Mouse (Mus musculus): ENCODE data around the gene Dpp6.

GRCm38 (mm10) chr5:27076046-27076445, 259.0 kb downstream of the Dpp6 start:
- no peak for TF ChIP-seq MAX (IDR thresholded peaks at IDR 0.05)
- TF ChIP-seq CTCF (IDR thresholded peaks at IDR 0.05; ENCODE audit: control insufficient read depth, insufficient read depth, insufficient read length), result no peak

Data from C2C12 (cell line).